Mouse (Mus musculus): ENCODE data around the gene Resf1. TPM values are rescaled to one million over a fixed set of nuclear protein-coding genes. Genes with fewer than 3 reads are reported as not detected.
"Not testable (repeated sequence)": the region's sequence is repeated elsewhere in the genome, so short reads cannot be mapped to it uniquely, and the experiment has no call there.

The Resf1 gene
- 36.7 and 38.6 TPM in 2 replicates for polyA plus RNA-seq (2015; fragmentation: Nextera tagmentation; extraction: Ambion mirVana)

GRCm38 (mm10) chr6:149308956-149309932 is at the start of gene Resf1:
Gene Resf1 (plus strand): TSS chr6:149309414.
- ATAC-seq (ENCODE audit: insufficient read depth, low FRiP score): peak; percentile 99
- H3K27ac ChIP-seq (ENCODE audit: low read length): peak within 1 kb of the TSS; percentile 95
- peak within 1 kb of the TSS; percentile 66 for H3K4me2 ChIP-seq (ENCODE audit: low read depth, low read length)
- no peaks in the 10 kb centered on the region for H3K27me3 ChIP-seq (ENCODE audit: control insufficient read depth, insufficient read depth, low read length)
- peaks cover 2% of the 10 kb centered on the region; the same call in 1 of the 2 replicates for H3K36me3 ChIP-seq (ENCODE audit: control insufficient read depth, insufficient read depth, low read length)
- H3K4me3 ChIP-seq (replicated peaks; ENCODE audit: low read length): peak within 1 kb of the TSS; percentile 61
- H3K4me1 ChIP-seq (ENCODE audit: control insufficient read depth, insufficient read depth, low read length): peaks cover 16% of the 10 kb centered on the region; the same call in 1 of the 2 replicates
- 4% methylated on average over 61 of the region's 61 CpGs for WGBS
- peak within 1 kb of the TSS; percentile 78 for H3K9ac ChIP-seq (ENCODE audit: low read length)
- peaks cover 7% of the 10 kb centered on the region; the same call in 1 of the 2 replicates for H3K9me3 ChIP-seq (replicated peaks; ENCODE audit: control insufficient read depth, low read length)

GRCm38 (mm10) chr6:149260801-149261239 is 48.4 kb upstream of the Resf1 start:
- no peaks in the 10 kb centered on the region for H3K27me3 ChIP-seq (ENCODE audit: control insufficient read depth, insufficient read depth, low read length)
- no peaks in the 10 kb centered on the region for H3K36me3 ChIP-seq (ENCODE audit: control insufficient read depth, insufficient read depth, low read length)
- no peak overlapping the region for H3K27ac ChIP-seq (ENCODE audit: low read length)
- no peak overlapping the region for H3K9ac ChIP-seq (ENCODE audit: low read length)
- no peak overlapping the region for H3K4me3 ChIP-seq (replicated peaks; ENCODE audit: low read length)
- WGBS: 64% methylated on average over 3 of the region's 3 CpGs
- ATAC-seq (ENCODE audit: insufficient read depth, low FRiP score): no peak
- no peak overlapping the region for H3K4me2 ChIP-seq (ENCODE audit: low read depth, low read length)
- 0 out of 2 replicates have a peak, but pooled peaks cover 7% of the 10 kb centered on the region for H3K9me3 ChIP-seq (replicated peaks; ENCODE audit: control insufficient read depth, low read length)
- H3K4me1 ChIP-seq (ENCODE audit: control insufficient read depth, insufficient read depth, low read length): no peaks in the 10 kb centered on the region

GRCm38 (mm10) chr6:149267951-149268350 is 41.3 kb upstream of the Resf1 start:
- Histone ChIP-seq H3K9ac (ENCODE audit: low read length) (no peak overlapping the region), H3K27ac (ENCODE audit: low read length) (no peak overlapping the region), H3K9me3 (replicated peaks; ENCODE audit: control insufficient read depth, low read length) (no peaks in the 10 kb centered on the region), H3K4me3 (replicated peaks; ENCODE audit: low read length) (no peak overlapping the region), H3K4me1 (ENCODE audit: control insufficient read depth, insufficient read depth, low read length) (no peaks in the 10 kb centered on the region), H3K4me2 (ENCODE audit: low read depth, low read length) (no peak overlapping the region), H3K27me3 (ENCODE audit: control insufficient read depth, insufficient read depth, low read length) (no peaks in the 10 kb centered on the region), H3K36me3 (ENCODE audit: control insufficient read depth, insufficient read depth, low read length) (no peaks in the 10 kb centered on the region)
- no peak for ATAC-seq (ENCODE audit: insufficient read depth, low FRiP score)

GRCm38 (mm10) chr6:149278248-149278731 is 30.9 kb upstream of the Resf1 start:
- 29% methylated on average over 2 of the region's 2 CpGs for WGBS
- no peaks in the 10 kb centered on the region for H3K27me3 ChIP-seq (ENCODE audit: control insufficient read depth, insufficient read depth, low read length)

GRCm38 (mm10) chr6:149278866-149279265 is 30.3 kb upstream of the Resf1 start:
- H3K27ac ChIP-seq (ENCODE audit: low read length): no peak overlapping the region
- ATAC-seq (ENCODE audit: insufficient read depth, low FRiP score): no peak
- H3K27me3 ChIP-seq (ENCODE audit: control insufficient read depth, insufficient read depth, low read length): no peaks in the 10 kb centered on the region
- H3K36me3 ChIP-seq (ENCODE audit: control insufficient read depth, insufficient read depth, low read length): no peaks in the 10 kb centered on the region
- H3K9me3 ChIP-seq (replicated peaks; ENCODE audit: control insufficient read depth, low read length): peaks cover 4% of the 10 kb centered on the region
- 88% methylated on average over 1 of the region's 1 CpGs for WGBS
- H3K4me2 ChIP-seq (ENCODE audit: low read depth, low read length): no peak overlapping the region
- H3K4me3 ChIP-seq (replicated peaks; ENCODE audit: low read length): no peak overlapping the region
- no peak overlapping the region for H3K9ac ChIP-seq (ENCODE audit: low read length)
- no peaks in the 10 kb centered on the region for H3K4me1 ChIP-seq (ENCODE audit: control insufficient read depth, insufficient read depth, low read length)

More at GRCm38 (mm10) chr6:149278248-149278731, 30.9 kb upstream of the Resf1 start:
- Histone ChIP-seq H3K27ac (ENCODE audit: low read length) (no peak overlapping the region), H3K4me1 (ENCODE audit: control insufficient read depth, insufficient read depth, low read length) (no peaks in the 10 kb centered on the region), H3K9ac (ENCODE audit: low read length) (no peak overlapping the region), H3K9me3 (replicated peaks; ENCODE audit: control insufficient read depth, low read length) (peaks cover 4% of the 10 kb centered on the region), H3K4me3 (replicated peaks; ENCODE audit: low read length) (no peak overlapping the region), H3K4me2 (ENCODE audit: low read depth, low read length) (no peak overlapping the region), H3K36me3 (ENCODE audit: control insufficient read depth, insufficient read depth, low read length) (no peaks in the 10 kb centered on the region)
- ATAC-seq (ENCODE audit: insufficient read depth, low FRiP score): no peak

GRCm38 (mm10) chr6:149280511-149280910 is 28.7 kb upstream of the Resf1 start:
- Histone ChIP-seq H3K4me1 (ENCODE audit: control insufficient read depth, insufficient read depth, low read length) (no peaks in the 10 kb centered on the region), H3K9ac (ENCODE audit: low read length) (no peak overlapping the region), H3K4me2 (ENCODE audit: low read depth, low read length) (no peak overlapping the region), H3K36me3 (ENCODE audit: control insufficient read depth, insufficient read depth, low read length) (no peaks in the 10 kb centered on the region), H3K9me3 (replicated peaks; ENCODE audit: control insufficient read depth, low read length) (peaks cover 4% of the 10 kb centered on the region), H3K4me3 (replicated peaks; ENCODE audit: low read length) (no peak overlapping the region), H3K27ac (ENCODE audit: low read length) (no peak overlapping the region), H3K27me3 (ENCODE audit: control insufficient read depth, insufficient read depth, low read length) (no peaks in the 10 kb centered on the region)
- no peak for ATAC-seq (ENCODE audit: insufficient read depth, low FRiP score)

GRCm38 (mm10) chr6:149288190-149288589 is 21.0 kb upstream of the Resf1 start:
- ATAC-seq (ENCODE audit: insufficient read depth, low FRiP score); H3K9ac ChIP-seq (ENCODE audit: low read length); H3K4me2 ChIP-seq (ENCODE audit: low read depth, low read length); H3K9me3 ChIP-seq (replicated peaks; ENCODE audit: control insufficient read depth, low read length); H3K4me3 ChIP-seq (replicated peaks; ENCODE audit: low read length); H3K36me3 ChIP-seq (ENCODE audit: control insufficient read depth, insufficient read depth, low read length); H3K27ac ChIP-seq (ENCODE audit: low read length); H3K27me3 ChIP-seq (ENCODE audit: control insufficient read depth, insufficient read depth, low read length); H3K4me1 ChIP-seq (ENCODE audit: control insufficient read depth, insufficient read depth, low read length): not testable (repeated sequence)
- WGBS: 91% methylated on average over 9 of the region's 9 CpGs

GRCm38 (mm10) chr6:149303231-149303630 is 6.0 kb upstream of the Resf1 start:
- H3K9ac ChIP-seq (ENCODE audit: low read length); H3K4me1 ChIP-seq (ENCODE audit: control insufficient read depth, insufficient read depth, low read length); H3K36me3 ChIP-seq (ENCODE audit: control insufficient read depth, insufficient read depth, low read length): not testable (repeated sequence)

GRCm38 (mm10) chr6:149307092-149307491 is 2.1 kb upstream of the Resf1 start:
- Histone ChIP-seq H3K36me3 (ENCODE audit: control insufficient read depth, insufficient read depth, low read length) (0 out of 2 replicates have a peak, but pooled peaks cover 2% of the 10 kb centered on the region), H3K4me1 (ENCODE audit: control insufficient read depth, insufficient read depth, low read length) (peaks cover 16% of the 10 kb centered on the region; the same call in 1 of the 2 replicates), H3K4me3 (replicated peaks; ENCODE audit: low read length) (no peak overlapping the region), H3K4me2 (ENCODE audit: low read depth, low read length) (no peak overlapping the region), H3K9me3 (replicated peaks; ENCODE audit: control insufficient read depth, low read length) (peaks cover 7% of the 10 kb centered on the region; the same call in 1 of the 2 replicates), H3K9ac (ENCODE audit: low read length) (no peak overlapping the region), H3K27ac (ENCODE audit: low read length) (no peak overlapping the region), H3K27me3 (ENCODE audit: control insufficient read depth, insufficient read depth, low read length) (no peaks in the 10 kb centered on the region)
- WGBS: 90% methylated on average over 2 of the region's 2 CpGs
- no peak for ATAC-seq (ENCODE audit: insufficient read depth, low FRiP score)

More at GRCm38 (mm10) chr6:149303231-149303630, 6.0 kb upstream of the Resf1 start:
- not testable (repeated sequence) for H3K4me2 ChIP-seq (ENCODE audit: low read depth, low read length); H3K4me3 ChIP-seq (replicated peaks; ENCODE audit: low read length); H3K27me3 ChIP-seq (ENCODE audit: control insufficient read depth, insufficient read depth, low read length); ATAC-seq (ENCODE audit: insufficient read depth, low FRiP score); H3K27ac ChIP-seq (ENCODE audit: low read length); H3K9me3 ChIP-seq (replicated peaks; ENCODE audit: control insufficient read depth, low read length)
